Mouse (Mus musculus): ENCODE data around the gene Ghdc. TPM values are rescaled to one million over a fixed set of nuclear protein-coding genes. Genes with fewer than 3 reads are reported as not detected.

Ghdc gene
- polyA plus RNA-seq, 1 experiment from 2014 or later = 4.5 TPM

GRCm38 (mm10) chr11:100746546-100746945 lies 24.2 kb downstream of the Ghdc start:
- no peaks in the 10 kb centered on the region for H3K4me1 ChIP-seq (ENCODE audit: control insufficient read depth, insufficient read depth, low read length)
- no peak overlapping the region for H3K4me3 ChIP-seq (ENCODE audit: low read depth, low read length)
- no peak overlapping the region for H3K9ac ChIP-seq (replicated peaks; ENCODE audit: low read depth, low read length)
- WGBS = 87% methylated on average over 10 of the region's 10 CpGs
- 0 out of 2 replicates have a peak, but pooled peaks cover 6% of the 10 kb centered on the region for H3K36me3 ChIP-seq (ENCODE audit: control insufficient read depth, insufficient read depth, low read length)
- no peak overlapping the region for H3K4me2 ChIP-seq (ENCODE audit: low read depth, low read length)
- H3K9me3 ChIP-seq (ENCODE audit: control insufficient read depth, low read length) = no peaks in the 10 kb centered on the region
- H3K27me3 ChIP-seq (ENCODE audit: control insufficient read depth, insufficient read depth, low read length) = no peaks in the 10 kb centered on the region
- no peak for ATAC-seq (ENCODE audit: low read depth)
- no peak overlapping the region for H3K27ac ChIP-seq (ENCODE audit: low read depth, low read length)

DNA sequence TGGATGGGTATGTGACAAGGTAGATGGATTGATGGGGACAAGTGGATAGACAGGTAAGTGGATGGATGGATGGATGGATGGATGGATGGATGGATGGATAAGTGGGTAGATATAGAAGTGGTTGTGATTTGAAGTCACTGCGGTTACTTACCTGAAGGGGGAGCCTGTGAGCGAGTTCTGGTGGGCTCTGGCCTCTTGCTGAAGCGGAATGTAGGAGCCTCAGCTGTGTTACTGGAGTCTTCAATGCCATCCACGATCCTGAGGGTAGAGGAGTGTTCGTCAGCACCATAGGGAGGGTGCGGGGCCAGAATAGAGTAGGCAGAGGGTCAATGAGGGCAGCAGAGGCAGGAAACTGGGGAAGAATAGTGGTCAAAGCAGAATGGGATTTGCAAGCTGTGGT lies 25.7 kb downstream of the Ghdc start:
- H3K9ac ChIP-seq (replicated peaks; ENCODE audit: low read depth, low read length) = no peak overlapping the region
- no peaks in the 10 kb centered on the region for H3K9me3 ChIP-seq (ENCODE audit: control insufficient read depth, low read length)
- 0 out of 2 replicates have a peak, but pooled peaks cover 10% of the 10 kb centered on the region for H3K36me3 ChIP-seq (ENCODE audit: control insufficient read depth, insufficient read depth, low read length)
- H3K27ac ChIP-seq (ENCODE audit: low read depth, low read length) = no peak overlapping the region
- no peak overlapping the region for H3K4me3 ChIP-seq (ENCODE audit: low read depth, low read length)
- no peak overlapping the region for H3K4me2 ChIP-seq (ENCODE audit: low read depth, low read length)
- peak; percentile 72 for ATAC-seq (ENCODE audit: low read depth)
- H3K4me1 ChIP-seq (ENCODE audit: control insufficient read depth, insufficient read depth, low read length) = no peaks in the 10 kb centered on the region
- no peaks in the 10 kb centered on the region for H3K27me3 ChIP-seq (ENCODE audit: control insufficient read depth, insufficient read depth, low read length)
- WGBS = 13% methylated on average over 6 of the region's 6 CpGs

DNA sequence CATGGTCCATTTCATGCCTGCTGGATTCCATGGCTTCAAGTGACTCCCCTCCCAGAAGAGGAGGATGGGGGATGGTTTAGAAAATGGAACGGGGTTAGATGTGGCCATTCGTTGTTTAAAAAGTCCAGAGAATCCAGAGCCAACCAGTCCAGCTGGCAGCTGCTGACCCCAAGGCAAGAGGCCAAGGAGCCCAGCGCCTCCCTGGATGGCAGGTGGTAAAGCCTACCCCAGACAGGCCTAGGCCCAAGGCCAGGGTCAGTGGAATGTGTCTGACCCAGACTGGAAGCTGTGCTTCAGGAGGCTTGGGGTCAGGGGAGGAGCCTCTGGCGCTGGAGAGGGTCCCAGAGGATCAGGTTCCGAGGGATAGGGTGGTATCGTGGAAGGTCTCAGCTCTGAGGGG lies 29.4 kb downstream of the Ghdc start:
- Histone ChIP-seq H3K4me3 (ENCODE audit: low read depth, low read length) (no peak overlapping the region), H3K27ac (ENCODE audit: low read depth, low read length) (no peak overlapping the region), H3K27me3 (ENCODE audit: control insufficient read depth, insufficient read depth, low read length) (no peaks in the 10 kb centered on the region), H3K4me1 (ENCODE audit: control insufficient read depth, insufficient read depth, low read length) (peaks cover 11% of the 10 kb centered on the region), H3K9ac (replicated peaks; ENCODE audit: low read depth, low read length) (no peak overlapping the region), H3K9me3 (ENCODE audit: control insufficient read depth, low read length) (no peaks in the 10 kb centered on the region), H3K36me3 (ENCODE audit: control insufficient read depth, insufficient read depth, low read length) (0 out of 2 replicates have a peak, but pooled peaks cover 9% of the 10 kb centered on the region), H3K4me2 (ENCODE audit: low read depth, low read length) (no peak overlapping the region)
- no peak for ATAC-seq (ENCODE audit: low read depth)
- WGBS = 70% methylated on average over 6 of the region's 6 CpGs

DNA sequence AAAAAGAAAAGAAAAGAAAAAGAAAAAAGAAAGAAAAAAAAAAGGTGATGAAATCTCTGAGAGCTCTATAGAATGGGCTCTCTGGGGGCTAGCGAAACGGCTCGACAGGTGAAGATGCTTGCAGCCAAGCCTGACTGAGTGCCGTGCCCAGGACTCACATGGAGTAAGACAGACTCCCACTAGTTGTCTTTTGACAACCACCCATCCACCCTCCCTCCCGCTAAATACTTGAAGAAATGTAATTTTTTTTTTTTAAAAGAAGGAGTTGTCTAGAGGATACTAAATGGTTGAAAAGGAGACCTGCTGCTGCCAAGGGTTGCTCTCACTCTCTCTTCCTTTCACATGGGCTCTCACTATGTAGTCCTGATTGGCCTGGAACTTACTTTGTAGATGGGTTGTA lies 32.0 kb downstream of the Ghdc start:
- Histone ChIP-seq H3K9me3 (ENCODE audit: control insufficient read depth, low read length) (no peaks in the 10 kb centered on the region), H3K27ac (ENCODE audit: low read depth, low read length) (peak overlapping the region; percentile 75), H3K4me3 (ENCODE audit: low read depth, low read length) (peak overlapping the region; percentile 66), H3K36me3 (ENCODE audit: control insufficient read depth, insufficient read depth, low read length) (0 out of 2 replicates have a peak, but pooled peaks cover 9% of the 10 kb centered on the region), H3K27me3 (ENCODE audit: control insufficient read depth, insufficient read depth, low read length) (no peaks in the 10 kb centered on the region), H3K4me2 (ENCODE audit: low read depth, low read length) (peak overlapping the region; percentile 59), H3K9ac (replicated peaks; ENCODE audit: low read depth, low read length) (peak overlapping the region; percentile 43), H3K4me1 (ENCODE audit: control insufficient read depth, insufficient read depth, low read length) (peaks cover 17% of the 10 kb centered on the region)
- ATAC-seq (ENCODE audit: low read depth) = peak; percentile 23; the same call in 1 of the 2 replicates
- WGBS = 19% methylated on average over 5 of the region's 5 CpGs

GRCm38 (mm10) chr11:100738066-100738604 lies 32.6 kb downstream of the Ghdc start, which contains the start of gene Rab5c:
Gene Rab5c, minus strand, starts transcription at chr11:100738215.
- H3K9ac ChIP-seq (replicated peaks; ENCODE audit: low read depth, low read length) = peak within 1 kb of the TSS; percentile 84
- peak within 1 kb of the TSS; percentile 75 for H3K27ac ChIP-seq (ENCODE audit: low read depth, low read length)
- H3K36me3 ChIP-seq (ENCODE audit: control insufficient read depth, insufficient read depth, low read length) = 0 out of 2 replicates have a peak, but pooled peaks cover 9% of the 10 kb centered on the region
- peaks cover 17% of the 10 kb centered on the region for H3K4me1 ChIP-seq (ENCODE audit: control insufficient read depth, insufficient read depth, low read length)
- peak; percentile 98 for ATAC-seq (ENCODE audit: low read depth)
- H3K4me3 ChIP-seq (ENCODE audit: low read depth, low read length) = peak within 1 kb of the TSS; percentile 66
- no peaks in the 10 kb centered on the region for H3K9me3 ChIP-seq (ENCODE audit: control insufficient read depth, low read length)
- H3K27me3 ChIP-seq (ENCODE audit: control insufficient read depth, insufficient read depth, low read length) = no peaks in the 10 kb centered on the region
- under 1% methylated on average over 39 of the region's 39 CpGs for WGBS
- H3K4me2 ChIP-seq (ENCODE audit: low read depth, low read length) = peak within 1 kb of the TSS; percentile 78

DNA sequence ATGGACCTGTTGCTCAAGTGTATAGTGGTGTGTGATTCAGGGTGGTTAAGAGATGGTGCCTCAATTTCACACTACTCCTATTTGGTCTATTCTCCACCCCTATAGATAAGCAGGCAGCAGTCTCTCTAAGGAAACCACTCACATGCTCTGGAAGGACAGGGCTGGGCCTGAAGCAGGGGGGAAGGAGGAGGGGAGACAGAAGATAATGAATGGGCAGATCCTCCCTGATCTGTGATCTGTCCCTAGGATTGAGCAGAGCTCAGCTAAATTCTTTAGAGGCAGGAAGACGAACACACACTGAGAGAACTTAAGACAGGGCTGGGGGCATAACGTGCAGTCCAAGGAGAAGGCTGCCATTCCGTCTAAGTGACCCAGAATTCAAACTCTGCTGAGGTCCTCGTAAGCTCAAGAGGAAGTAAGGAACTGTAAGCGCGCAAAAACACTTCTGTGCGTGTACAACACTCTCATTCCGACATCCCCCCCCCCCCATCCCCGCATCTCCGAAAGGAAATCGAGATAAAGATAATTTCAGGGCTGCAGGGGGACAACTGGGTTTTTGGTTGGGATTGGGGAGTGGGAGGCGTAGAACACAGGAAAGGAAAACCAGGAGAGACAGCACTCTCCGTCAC lies 33.5 kb downstream of the Ghdc start:
- peaks cover 17% of the 10 kb centered on the region for H3K4me1 ChIP-seq (ENCODE audit: control insufficient read depth, insufficient read depth, low read length)
- H3K27ac ChIP-seq (ENCODE audit: low read depth, low read length) = peak overlapping the region; percentile 7; the same call in 1 of the 2 replicates
- H3K4me2 ChIP-seq (ENCODE audit: low read depth, low read length) = peak overlapping the region; percentile 78
- no peaks in the 10 kb centered on the region for H3K9me3 ChIP-seq (ENCODE audit: control insufficient read depth, low read length)
- H3K27me3 ChIP-seq (ENCODE audit: control insufficient read depth, insufficient read depth, low read length) = no peaks in the 10 kb centered on the region
- 2% methylated on average over 13 of the region's 13 CpGs for WGBS
- peak overlapping the region; percentile 84 for H3K9ac ChIP-seq (replicated peaks; ENCODE audit: low read depth, low read length)
- ATAC-seq (ENCODE audit: low read depth) = no peak
- 0 out of 2 replicates have a peak, but pooled peaks cover 9% of the 10 kb centered on the region for H3K36me3 ChIP-seq (ENCODE audit: control insufficient read depth, insufficient read depth, low read length)
- peak overlapping the region; percentile 66 for H3K4me3 ChIP-seq (ENCODE audit: low read depth, low read length)

DNA sequence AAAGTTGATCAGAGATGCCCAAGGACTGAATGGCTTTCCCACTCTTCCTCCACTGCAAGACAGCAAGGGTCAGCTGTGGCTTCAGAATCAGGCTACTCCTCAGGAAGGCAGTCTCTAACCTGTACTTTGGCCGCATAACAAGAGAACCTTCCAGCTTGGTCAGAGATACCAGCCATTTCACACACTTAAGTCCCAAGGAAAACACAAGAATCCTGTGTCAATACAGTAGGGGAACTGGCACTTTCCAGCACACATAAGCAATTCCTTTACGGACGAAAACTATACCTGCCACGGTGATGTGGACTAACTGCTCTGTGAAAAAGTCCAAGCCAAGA lies 34.0 kb downstream of the Ghdc start:
- no peak overlapping the region for H3K9ac ChIP-seq (replicated peaks; ENCODE audit: low read depth, low read length)
- 94% methylated on average over 4 of the region's 4 CpGs for WGBS

GRCm38 (mm10) chr11:100735954-100736745 lies 34.6 kb downstream of the Ghdc start:
- Histone ChIP-seq H3K4me2 (ENCODE audit: low read depth, low read length) (peak overlapping the region; percentile 78; the same call in 1 of the 2 replicates), H3K4me3 (ENCODE audit: low read depth, low read length) (no peak overlapping the region; the same call in 1 of the 2 replicates), H3K9me3 (ENCODE audit: control insufficient read depth, low read length) (no peaks in the 10 kb centered on the region), H3K36me3 (ENCODE audit: control insufficient read depth, insufficient read depth, low read length) (0 out of 2 replicates have a peak, but pooled peaks cover 3% of the 10 kb centered on the region), H3K4me1 (ENCODE audit: control insufficient read depth, insufficient read depth, low read length) (peaks cover 17% of the 10 kb centered on the region), H3K9ac (replicated peaks; ENCODE audit: low read depth, low read length) (no peak overlapping the region), H3K27me3 (ENCODE audit: control insufficient read depth, insufficient read depth, low read length) (no peaks in the 10 kb centered on the region), H3K27ac (ENCODE audit: low read depth, low read length) (no peak overlapping the region)
- ATAC-seq (ENCODE audit: low read depth) = no peak
- 80% methylated on average over 14 of the region's 14 CpGs for WGBS

More for the DNA sequence above, 34.0 kb downstream of the Ghdc start:
- Histone ChIP-seq H3K4me3 (ENCODE audit: low read depth, low read length) (peak overlapping the region; percentile 66), H3K9me3 (ENCODE audit: control insufficient read depth, low read length) (no peaks in the 10 kb centered on the region), H3K4me1 (ENCODE audit: control insufficient read depth, insufficient read depth, low read length) (peaks cover 17% of the 10 kb centered on the region), H3K27me3 (ENCODE audit: control insufficient read depth, insufficient read depth, low read length) (no peaks in the 10 kb centered on the region), H3K36me3 (ENCODE audit: control insufficient read depth, insufficient read depth, low read length) (0 out of 2 replicates have a peak, but pooled peaks cover 8% of the 10 kb centered on the region), H3K27ac (ENCODE audit: low read depth, low read length) (no peak overlapping the region), H3K4me2 (ENCODE audit: low read depth, low read length) (peak overlapping the region; percentile 78)
- ATAC-seq (ENCODE audit: low read depth) = no peak

Data from neural tube, embryonic 14.5 days (tissue).